Mouse (Mus musculus): ENCODE data around the gene Med13.
A peak's percentile ranks its signal among the peaks of the same experiment; 100 is the strongest.

- peak; percentile 31; the same call in 1 of the 2 replicates for TF ChIP-seq CTCF (IDR thresholded peaks at IDR 0.05; ENCODE audit: control insufficient read depth, insufficient read depth, insufficient replicate concordance, low read depth, low read length)
- no peak for TF ChIP-seq POLR2A (IDR thresholded peaks at IDR 0.05; ENCODE audit: control insufficient read depth, low read depth, low read length)
Observed at GRCm38 (mm10) chr11:86395513-86396125, 38.2 kb upstream of the Med13 start.
